Mouse (Mus musculus): ENCODE results near the gene Zc3h4. TPM values are rescaled to one million over a fixed set of nuclear protein-coding genes. Genes with fewer than 3 reads are reported as not detected.

The Zc3h4 gene
- polyA plus RNA-seq (2012): 180 and 224 TPM in 2 replicates

DNA sequence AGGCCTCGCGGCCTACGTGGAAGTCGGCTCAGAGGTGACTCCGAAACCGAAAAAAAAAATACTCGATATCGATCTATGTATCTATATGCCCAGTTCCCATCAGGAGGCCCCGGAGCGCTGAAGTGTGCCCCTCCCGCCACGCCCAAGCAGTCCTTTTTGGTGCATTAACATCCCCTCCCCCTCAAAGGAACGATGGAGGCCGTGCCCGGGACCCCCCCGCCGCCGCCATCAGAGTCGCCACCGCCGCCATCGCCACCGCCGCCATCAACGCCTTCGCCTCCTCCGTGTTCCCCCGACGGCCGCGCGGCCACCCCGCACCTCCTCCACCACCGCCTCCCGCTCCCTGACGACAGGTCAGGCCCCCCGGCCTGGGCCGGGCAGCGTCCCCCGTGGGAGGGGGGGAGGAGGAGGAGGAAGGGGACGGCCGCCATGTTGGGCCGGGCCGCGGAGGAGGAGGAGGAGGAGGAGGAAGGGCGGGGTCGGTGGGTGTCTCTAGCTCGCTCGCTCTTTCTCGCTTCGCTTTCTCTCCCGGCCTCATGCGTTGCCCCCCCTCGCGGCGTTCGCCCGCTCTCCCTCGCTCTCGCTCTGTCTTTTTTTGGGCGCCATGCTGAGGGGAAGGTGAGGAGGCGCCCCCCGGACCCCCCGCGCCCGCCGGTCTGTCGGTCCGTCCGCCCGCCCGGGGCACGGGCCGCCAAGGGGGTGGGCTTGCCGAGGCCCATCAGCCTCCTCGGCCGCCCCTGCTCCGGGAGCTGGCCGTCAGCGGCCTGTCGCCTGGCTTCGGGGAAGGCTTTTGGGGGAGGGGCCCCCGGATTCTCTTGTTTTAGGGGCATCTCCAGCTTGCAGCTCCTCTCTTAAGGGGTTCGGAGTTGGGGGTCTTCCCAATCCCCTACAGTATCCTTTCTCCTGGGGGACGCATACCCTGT, at the start of gene Zc3h4:
Gene Zc3h4 (plus strand): TSS at position 222 of the 923 bp plus-strand sequence.
- peak; percentile 17 for TF ChIP-seq GATA1 (IDR thresholded peaks at IDR 0.05; ENCODE audit: low read length)

DNA sequence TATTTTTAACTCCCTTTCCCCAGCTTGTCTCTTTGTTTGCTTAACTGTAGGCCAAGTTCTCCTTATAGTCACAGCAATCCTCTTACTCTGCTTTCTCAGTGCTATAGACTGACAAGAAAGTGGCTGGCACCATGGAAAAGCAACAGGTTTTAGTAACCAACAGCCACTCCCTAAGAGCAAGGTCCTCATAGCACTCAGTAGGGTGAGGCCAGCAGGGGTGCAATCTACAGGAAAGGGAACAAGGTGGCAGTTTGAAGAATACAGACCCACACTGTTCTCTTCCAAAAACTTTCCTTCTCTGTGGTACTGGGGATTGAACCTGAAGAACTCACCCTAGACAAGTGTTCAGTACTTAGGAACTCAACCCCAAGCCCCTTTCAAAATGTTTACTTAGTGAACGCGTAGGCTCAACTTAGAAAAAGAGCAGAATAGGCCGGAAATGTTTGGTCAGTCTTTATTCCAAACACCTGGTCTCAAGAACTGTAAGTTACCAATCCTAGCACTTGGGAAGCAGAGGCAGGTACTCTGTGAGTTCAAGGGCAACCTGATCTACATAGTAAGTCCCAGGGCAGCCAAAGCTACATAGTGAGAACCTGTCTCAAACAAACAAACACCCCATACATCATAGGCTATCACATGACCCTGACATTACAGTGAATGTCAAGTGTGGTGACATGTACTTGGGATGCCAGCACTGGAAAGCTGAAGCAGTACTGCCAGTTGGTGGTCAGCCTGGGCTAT, 44.7 kb upstream of the Zc3h4 start:
- no peak for TF ChIP-seq GATA1 (IDR thresholded peaks at IDR 0.05; ENCODE audit: low read length)

DNA sequence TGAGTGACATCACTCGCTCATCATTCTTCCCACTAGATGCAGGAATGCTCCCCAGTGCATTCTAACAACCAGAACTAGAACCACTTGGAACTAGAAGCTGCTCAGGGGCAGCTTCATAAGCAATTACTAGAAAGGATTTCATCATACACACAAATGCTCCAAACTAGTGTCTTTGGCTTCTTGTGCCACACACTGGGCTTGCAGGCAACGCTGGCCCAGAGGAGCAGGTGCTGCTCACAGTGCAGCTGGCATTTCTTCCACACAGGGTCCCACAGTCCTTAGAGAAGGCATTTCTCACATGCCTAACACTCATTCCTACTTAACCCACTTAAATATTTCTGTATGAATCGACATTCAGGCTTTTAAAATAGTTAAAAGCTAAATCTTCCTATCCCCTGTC, 43.1 kb upstream of the Zc3h4 start:
- no peak for TF ChIP-seq GATA1 (IDR thresholded peaks at IDR 0.05; ENCODE audit: low read length)

DNA sequence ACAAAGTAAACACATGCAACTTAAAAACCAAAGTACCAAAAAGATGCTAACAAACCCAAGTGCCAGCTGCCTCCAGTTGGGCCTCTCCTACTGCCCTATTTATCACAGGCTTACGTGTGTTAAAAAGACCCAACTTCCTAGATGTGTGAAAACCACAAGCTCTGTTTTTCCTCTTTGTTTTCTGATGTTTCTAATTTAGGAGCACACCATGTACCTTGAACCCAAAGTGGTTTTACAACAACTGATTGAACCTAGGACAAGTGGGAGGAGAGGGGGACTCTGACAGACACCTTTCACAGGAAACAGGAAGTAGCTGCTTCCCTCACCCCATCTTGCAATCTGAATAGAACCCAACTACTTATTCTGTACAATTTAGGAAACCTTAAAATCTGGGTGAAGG, 36.4 kb upstream of the Zc3h4 start:
- no peak for TF ChIP-seq GATA1 (IDR thresholded peaks at IDR 0.05; ENCODE audit: low read length)

DNA sequence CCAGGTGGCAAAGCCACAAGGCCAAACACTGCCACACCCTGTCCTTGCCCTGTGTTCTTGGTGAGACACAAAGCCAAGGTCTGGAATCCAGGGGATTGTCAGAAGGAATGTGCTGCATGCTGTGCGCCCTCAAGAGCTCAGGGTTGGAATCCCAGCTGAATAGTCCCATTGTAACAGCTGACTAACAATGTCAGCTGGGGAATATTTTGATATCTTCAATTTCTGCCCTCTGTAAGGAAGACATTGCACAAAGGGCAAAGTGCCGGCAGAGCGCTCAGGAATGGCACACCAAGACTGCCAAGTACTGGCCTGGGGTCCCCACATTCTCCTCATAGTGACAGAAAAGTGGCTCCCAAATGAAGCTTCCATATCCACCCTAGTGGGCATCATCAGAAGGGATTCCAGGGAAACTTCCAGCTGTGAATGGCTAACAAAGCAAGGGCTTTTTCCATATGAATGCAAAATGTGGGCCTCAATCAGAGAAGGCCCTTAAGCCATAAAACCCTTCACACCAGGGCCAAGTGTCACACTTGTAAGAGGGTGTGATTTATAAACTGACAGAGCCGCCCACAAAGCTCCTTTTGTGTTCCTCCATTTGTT, 35.7 kb upstream of the Zc3h4 start:
- TF ChIP-seq GATA1 (IDR thresholded peaks at IDR 0.05; ENCODE audit: low read length): no peak

GRCm38 (mm10) chr7:16366133-16366646, 34.5 kb upstream of the Zc3h4 start:
- TF ChIP-seq GATA1 (IDR thresholded peaks at IDR 0.05; ENCODE audit: low read length): no peak

DNA sequence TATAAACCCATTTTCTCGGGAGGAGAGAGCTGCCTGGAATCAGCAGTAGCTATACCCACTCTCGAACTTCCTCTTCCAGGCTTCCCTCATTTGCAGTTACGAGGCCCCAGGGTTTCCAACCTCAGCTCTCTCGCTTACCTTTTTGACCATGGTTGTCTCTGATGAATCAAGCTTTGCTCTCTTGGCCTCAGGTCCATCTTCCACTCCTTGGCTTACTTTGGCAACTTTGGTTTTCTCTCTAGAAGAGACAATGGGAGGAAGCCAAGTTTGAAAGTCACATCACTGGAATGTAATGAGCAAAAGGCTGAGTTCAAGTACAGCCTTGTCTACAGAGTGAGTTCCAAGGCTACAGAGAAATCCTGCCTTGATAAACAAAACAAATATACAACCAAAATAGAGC, 34.0 kb upstream of the Zc3h4 start:
- no peak for TF ChIP-seq GATA1 (IDR thresholded peaks at IDR 0.05; ENCODE audit: low read length)

- TF ChIP-seq GATA1 (IDR thresholded peaks at IDR 0.05; ENCODE audit: low read length): no peak
Measured at GRCm38 (mm10) chr7:16368835-16369234, 31.9 kb upstream of the Zc3h4 start.

DNA sequence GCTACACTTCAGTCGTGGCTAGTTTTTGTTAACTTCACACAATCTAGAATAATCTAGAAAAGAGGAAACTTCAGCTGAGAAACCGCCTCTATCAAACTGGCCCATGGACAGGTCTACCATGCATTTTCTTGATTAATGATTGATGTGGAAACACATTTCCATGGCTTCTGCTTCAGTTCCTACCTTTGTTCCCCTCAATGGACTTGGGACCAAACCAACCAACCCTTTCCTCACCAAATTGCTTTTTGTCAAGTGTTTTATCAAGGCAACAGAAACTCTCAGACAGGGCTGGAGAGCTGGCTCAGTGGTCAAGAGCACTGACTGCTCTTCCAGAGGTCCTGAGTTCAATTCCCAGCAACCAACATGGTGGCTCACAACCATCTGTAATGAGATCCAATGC, 30.1 kb upstream of the Zc3h4 start:
- TF ChIP-seq GATA1 (IDR thresholded peaks at IDR 0.05; ENCODE audit: low read length): no peak

DNA sequence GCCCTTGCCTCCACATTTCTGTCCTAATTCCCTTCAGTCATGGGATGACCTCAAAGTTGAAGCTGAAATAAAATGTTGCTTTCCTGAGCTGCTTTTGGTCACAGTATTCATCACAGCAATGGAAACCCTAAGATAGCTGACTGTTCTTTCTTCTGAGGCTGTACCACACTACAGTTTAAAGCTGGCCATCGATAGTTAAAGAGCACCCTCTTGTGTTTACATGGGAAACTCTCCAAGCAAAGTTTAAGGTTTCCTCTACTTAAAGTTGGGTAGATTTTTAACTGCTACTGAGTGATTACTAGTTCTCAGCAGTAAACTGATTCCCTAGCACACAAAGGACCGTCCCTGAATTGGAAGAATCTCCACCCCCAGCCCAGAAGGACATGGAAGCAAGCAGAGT, 27.0 kb upstream of the Zc3h4 start:
- no peak for TF ChIP-seq GATA1 (IDR thresholded peaks at IDR 0.05; ENCODE audit: low read length)

DNA sequence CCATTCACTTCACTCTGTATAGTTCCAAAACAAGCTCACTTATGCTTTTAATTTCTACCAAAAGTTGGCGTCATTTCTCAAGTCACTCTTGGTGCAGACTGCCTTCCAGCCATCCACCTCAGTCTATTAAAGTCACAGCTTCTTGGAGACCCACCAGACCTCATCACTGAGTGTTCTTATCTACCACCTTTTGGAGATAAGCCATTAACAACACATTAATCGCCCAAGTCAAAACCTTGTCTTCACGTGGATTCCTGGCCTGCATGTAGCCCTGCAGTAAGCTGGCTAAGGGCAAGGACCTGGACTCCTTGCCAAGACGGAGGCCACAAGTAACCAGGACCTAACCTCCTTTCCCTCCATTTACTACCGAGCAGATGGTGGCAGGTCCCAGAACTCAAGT, 25.7 kb upstream of the Zc3h4 start:
- TF ChIP-seq GATA1 (IDR thresholded peaks at IDR 0.05; ENCODE audit: low read length): no peak

- no peak for TF ChIP-seq GATA1 (IDR thresholded peaks at IDR 0.05; ENCODE audit: low read length)
Measured at GRCm38 (mm10) chr7:16376505-16376904, 24.2 kb upstream of the Zc3h4 start.

DNA sequence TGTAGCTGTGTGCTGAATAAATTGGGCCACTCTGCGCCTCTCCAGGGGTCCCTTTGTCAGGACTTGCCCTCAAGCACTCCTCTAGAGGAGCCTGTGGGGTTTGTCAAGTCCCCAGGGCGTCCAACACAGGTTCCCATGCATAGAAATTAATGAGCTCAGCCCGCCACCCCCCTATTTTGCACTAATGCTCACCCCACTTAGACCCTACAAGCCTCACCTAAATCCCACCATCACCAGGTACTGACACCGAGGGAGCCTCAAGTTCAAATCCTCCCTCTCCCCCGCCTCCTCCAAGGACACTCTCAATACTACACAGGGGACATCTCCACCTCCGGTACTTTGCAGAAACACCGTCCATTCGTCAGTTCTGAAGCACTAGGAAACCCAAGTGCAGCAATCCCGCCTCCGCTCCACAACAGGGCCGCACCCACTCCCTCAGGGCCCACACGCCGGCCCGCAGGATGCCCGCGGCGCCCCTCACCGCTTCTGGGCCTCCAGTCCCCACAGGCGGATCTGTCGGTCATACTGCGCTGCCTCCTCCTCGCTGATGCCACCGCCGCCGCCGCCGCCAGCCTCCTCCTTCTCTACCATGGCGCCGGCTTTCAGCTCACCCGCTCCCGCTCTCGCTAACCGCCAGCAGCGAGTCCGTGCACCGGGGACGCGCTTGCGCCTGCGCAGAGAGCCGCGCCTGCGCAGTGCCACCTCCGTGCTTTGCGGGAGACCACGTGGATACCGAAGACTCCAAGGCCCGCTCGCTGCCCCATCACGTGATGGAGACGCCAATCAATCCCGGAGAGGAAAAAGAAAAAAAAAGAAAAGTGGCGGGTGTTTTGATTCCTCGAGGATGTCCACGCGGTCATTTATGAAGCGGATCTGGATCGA, 13.3 kb upstream of the Zc3h4 start, which contains the start of gene Sae1:
Gene Sae1 (minus strand): TSS at position 647 of the 882 bp plus-strand sequence.
- no peak for TF ChIP-seq GATA1 (IDR thresholded peaks at IDR 0.05; ENCODE audit: low read length)

DNA sequence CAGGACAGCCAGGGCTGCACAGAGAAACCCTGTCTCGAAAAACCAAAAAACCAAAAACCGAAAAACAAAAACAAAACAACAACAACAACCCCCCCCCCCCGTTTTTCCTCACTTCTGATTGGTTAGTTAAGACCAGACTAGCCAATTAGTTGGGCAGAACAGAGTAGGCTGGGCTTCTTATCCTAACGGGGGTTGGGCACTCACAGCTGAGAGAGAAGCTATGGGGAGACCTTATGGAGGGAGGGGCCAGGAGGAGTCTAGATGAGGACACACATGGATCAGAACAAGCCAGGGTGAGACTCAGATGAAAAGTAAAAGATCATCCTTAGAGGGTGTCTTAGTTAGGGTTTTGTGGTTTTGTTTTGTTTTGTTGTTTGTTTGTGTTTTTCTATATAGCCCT, 7.8 kb upstream of the Zc3h4 start:
- no peak for TF ChIP-seq GATA1 (IDR thresholded peaks at IDR 0.05; ENCODE audit: low read length)

- no peak for TF ChIP-seq GATA1 (IDR thresholded peaks at IDR 0.05; ENCODE audit: low read length)
Measured at GRCm38 (mm10) chr7:16395944-16396343, 4.8 kb upstream of the Zc3h4 start.

Measured in G1E-ER4 (cell line).